Mouse (Mus musculus) stomach, postnatal 0 days (tissue): Measurements from ENCODE around the gene Olfr814. TPM values are rescaled to one million over a fixed set of nuclear protein-coding genes. Genes with fewer than 3 reads are reported as not detected.

Source experiments
- ATAC-seq: fragments of 200-750 bp; cut with Nextera tagmentation; 2 replicates; pipeline ENCODE4 v1.8.0; 2017; ENCODE audit not compliant: low FRiP score, low TSS enrichment
- DNase-seq: peaks from one replicate; pipeline ENCODE4 v3.0.0-alpha.2; 2016; ENCODE audit warnings: low spot score
- H3K27ac ChIP-seq: fragments of 300-500 bp; sonication (generic); replicated peaks from 2 replicates; pipeline ENCODE4 v1.5.1; 2014; ENCODE audit warnings: mild to moderate bottlenecking, control low read depth
- H3K27me3 ChIP-seq: fragments of 300-500 bp; sonication (generic); 2 replicates; pipeline ENCODE4 v1.6.1; 2014; ENCODE audit warnings: low read length; ENCODE audit not compliant: control insufficient read depth, insufficient read depth
- H3K36me3 ChIP-seq: fragments of 300-500 bp; sonication (generic); 2 replicates; pipeline ENCODE4 v1.6.1; 2014; ENCODE audit warnings: low read length, mixed read lengths; ENCODE audit not compliant: control insufficient read depth, insufficient read depth
- H3K4me1 ChIP-seq: fragments of 300-500 bp; sonication (generic); replicated peaks from 2 replicates; pipeline ENCODE4 v1.6.1; 2014; ENCODE audit warnings: antibody characterized with exemption; ENCODE audit not compliant: control insufficient read depth, insufficient read depth
- H3K4me2 ChIP-seq: fragments of 300-500 bp; sonication (generic); replicated peaks from 2 replicates; pipeline ENCODE4 v1.6.1; 2014; ENCODE audit warnings: low read depth, mild to moderate bottlenecking, control low read depth, moderate library complexity
- H3K4me3 ChIP-seq: fragments of 300-500 bp; sonication (generic); 2 replicates; pipeline ENCODE4 v1.5.1; 2014; ENCODE audit warnings: low read depth, low read length, control low read depth
- H3K9ac ChIP-seq: fragments of 300-500 bp; sonication (generic); 2 replicates; pipeline ENCODE4 v1.6.1; 2014; ENCODE audit warnings: mild to moderate bottlenecking, low read length, control low read depth, mixed read lengths
- H3K9me3 ChIP-seq: fragments of 300-500 bp; sonication (generic); 2 replicates; pipeline ENCODE4 v1.6.1; 2016; ENCODE audit warnings: low read length; ENCODE audit not compliant: control insufficient read depth
- CTCF ChIP-seq: IDR thresholded peaks from 2 replicates; pipeline ENCODE4 v1.5.1; 2016; ENCODE audit warnings: antibody characterized with exemption, low read depth, mild to moderate bottlenecking, moderate library complexity
- EP300 ChIP-seq: optimal IDR thresholded peaks from 2 replicates; pipeline ENCODE3; 2016; ENCODE audit warnings: antibody characterized with exemption
- WGBS: fragments of 180-500 bp; shearing (Covaris S2); extraction: QIAGEN DNeasy Blood & Tissue Kit; methylation state at CpG from one replicate; pipeline ENCODE4 v1.1.7; 2014; 5-methylcytosine and 5-hydroxymethylcytosine counted together
- polyA plus RNA-seq: library from polyadenylated mRNA; unstranded; fragments of >200 nt; fragmentation: Nextera tagmentation; extraction: Ambion mirVana; gene quantifications from 2 replicates; pipeline ENCODE4 v1.2.1, GENCODE M21; 2015

The Olfr814 gene
- polyA plus RNA-seq, 1 experiment from 2014 or later: not detected

- Histone ChIP-seq H3K4me1 (no peaks in the 10 kb centered on the region), H3K36me3 (no peaks in the 10 kb centered on the region), H3K4me2 (no peak overlapping the region), H3K27me3 (no peaks in the 10 kb centered on the region), H3K27ac (no peak overlapping the region), H3K4me3 (no peak overlapping the region), H3K9ac (no peak overlapping the region), H3K9me3 (no peaks in the 10 kb centered on the region)
- ATAC-seq (no peak), DNase-seq (no peak)
- WGBS: 76% methylated on average over 1 of the region's 1 CpGs
- TF ChIP-seq EP300 (no peak), CTCF (no peak)
Measured at GRCm38 (mm10) chr10:129847343-129847742, 32.3 kb downstream of the Olfr814 start.

- ATAC-seq (no peak), DNase-seq (no peak)
- Histone ChIP-seq H3K4me1 (no peaks in the 10 kb centered on the region), H3K27ac (no peak within 1 kb of the TSS), H3K36me3 (no peaks in the 10 kb centered on the region), H3K9ac (no peak within 1 kb of the TSS), H3K4me2 (no peak within 1 kb of the TSS), H3K27me3 (no peaks in the 10 kb centered on the region), H3K9me3 (no peaks in the 10 kb centered on the region), H3K4me3 (no peak within 1 kb of the TSS)
- 45% methylated on average over 1 of the region's 1 CpGs for WGBS
- TF ChIP-seq CTCF: no peak
- no peak for TF ChIP-seq EP300
Measured at GRCm38 (mm10) chr10:129845994-129846393, 33.7 kb downstream of the Olfr814 start, which contains the start of gene Olfr812. TSS of gene Olfr812 (minus strand) at chr10:129846094.

Other genes with a start within 250 kb of the Olfr814 start
- not detected in 2 replicates for gene Olfr799, start 242.4 kb downstream of the Olfr814 start, polyA plus RNA-seq
- not detected in 2 replicates for gene Olfr800, start 222.2 kb downstream of the Olfr814 start, polyA plus RNA-seq
- gene Olfr801, start 206.0 kb downstream of the Olfr814 start, polyA plus RNA-seq: 0.02 TPM in 1 of 2 replicates, not detected in the other
- gene Olfr802, start 191.7 kb downstream of the Olfr814 start, polyA plus RNA-seq: 0.06 TPM in 1 of 2 replicates, not detected in the other
- not detected in 2 replicates for gene Olfr803, start 185.6 kb downstream of the Olfr814 start, polyA plus RNA-seq
- not detected in 2 replicates for gene Olfr804, start 176.6 kb downstream of the Olfr814 start, polyA plus RNA-seq
- gene Olfr805, start 150.5 kb downstream of the Olfr814 start, polyA plus RNA-seq: not detected in 2 replicates
- not detected in 2 replicates for gene Olfr806, start 137.9 kb downstream of the Olfr814 start, polyA plus RNA-seq
- not detected in 2 replicates for gene Olfr807, start 122.1 kb downstream of the Olfr814 start, polyA plus RNA-seq
- 0.07 TPM in 1 of 2 replicates, not detected in the other for gene Olfr808, start 114.4 kb downstream of the Olfr814 start, polyA plus RNA-seq
- gene Olfr809, start 105.2 kb downstream of the Olfr814 start, polyA plus RNA-seq: not detected in 2 replicates
- gene Olfr810, start 84.9 kb downstream of the Olfr814 start, polyA plus RNA-seq: not detected in 2 replicates
- not detected in 2 replicates for gene Olfr811, start 75.5 kb downstream of the Olfr814 start, polyA plus RNA-seq
- gene Olfr812, start 33.8 kb downstream of the Olfr814 start, polyA plus RNA-seq: not detected in 2 replicates
- gene Olfr813, start 24.5 kb downstream of the Olfr814 start, polyA plus RNA-seq: not detected in 2 replicates
- 0.11 TPM in 1 of 2 replicates, not detected in the other for gene Olfr815, start 26.0 kb upstream of the Olfr814 start, polyA plus RNA-seq
- not detected in 2 replicates for gene Olfr816, start 35.7 kb upstream of the Olfr814 start, polyA plus RNA-seq
- gene Olfr818, start 69.2 kb upstream of the Olfr814 start, polyA plus RNA-seq: not detected in 2 replicates
- gene Olfr819, start 87.4 kb upstream of the Olfr814 start, polyA plus RNA-seq: not detected in 2 replicates
- not detected in 2 replicates for gene Olfr247, start 96.3 kb upstream of the Olfr814 start, polyA plus RNA-seq
- 0.02 TPM in 1 of 2 replicates, not detected in the other for gene Gm10310, start 105.2 kb upstream of the Olfr814 start, polyA plus RNA-seq
- not detected in 2 replicates for gene Olfr820, start 132.8 kb upstream of the Olfr814 start, polyA plus RNA-seq
- gene Olfr821, start 150.5 kb upstream of the Olfr814 start, polyA plus RNA-seq: not detected in 2 replicates
- 0.04 TPM in 1 of 2 replicates, not detected in the other for gene Olfr822, start 191.4 kb upstream of the Olfr814 start, polyA plus RNA-seq
- not detected in 2 replicates for gene Olfr823, start 235.5 kb upstream of the Olfr814 start, polyA plus RNA-seq